Mouse (Mus musculus): Measurements from ENCODE around the gene Glrb.
A peak's percentile ranks its signal among the peaks of the same experiment; 100 is the strongest.

The Glrb gene

DNA sequence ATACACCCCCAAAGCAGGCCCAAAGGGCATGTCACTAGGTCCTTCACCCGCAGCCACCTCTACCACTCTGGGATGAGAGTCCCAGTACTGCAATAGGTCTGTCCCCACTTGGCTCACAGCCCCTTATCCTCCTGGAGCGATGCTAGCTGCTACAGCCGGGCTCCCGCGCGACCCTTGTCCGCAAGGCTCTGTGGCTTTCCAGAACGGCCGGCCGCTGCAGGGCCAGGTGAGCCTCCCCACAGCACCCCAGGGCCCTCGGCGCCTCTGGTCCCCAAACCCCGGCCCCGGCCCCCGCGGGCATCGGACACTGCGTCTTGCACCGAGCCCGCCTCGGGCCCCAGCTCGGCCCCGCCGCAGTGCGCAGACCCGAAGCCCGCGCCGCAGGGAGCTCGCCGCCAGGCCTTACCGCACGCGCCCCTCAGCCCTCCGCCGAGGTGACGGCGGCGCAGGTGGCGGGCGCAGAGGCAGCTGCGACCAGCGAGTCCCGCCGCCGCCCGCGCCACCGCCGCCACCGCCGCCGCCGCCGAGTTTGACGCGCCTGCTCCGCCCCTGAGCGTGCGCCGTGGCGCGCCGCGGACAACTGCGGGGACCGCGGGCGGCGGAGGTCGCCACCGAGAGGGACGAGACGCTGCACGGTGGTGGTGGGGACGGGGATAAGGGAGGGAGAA is at the start of gene Glrb:
Gene Glrb, minus strand, starts transcription at position 550 of the 668 bp plus-strand sequence.
- peak; percentile 80 for DNase-seq (ENCODE audit: low read depth, low spot score)

DNA sequence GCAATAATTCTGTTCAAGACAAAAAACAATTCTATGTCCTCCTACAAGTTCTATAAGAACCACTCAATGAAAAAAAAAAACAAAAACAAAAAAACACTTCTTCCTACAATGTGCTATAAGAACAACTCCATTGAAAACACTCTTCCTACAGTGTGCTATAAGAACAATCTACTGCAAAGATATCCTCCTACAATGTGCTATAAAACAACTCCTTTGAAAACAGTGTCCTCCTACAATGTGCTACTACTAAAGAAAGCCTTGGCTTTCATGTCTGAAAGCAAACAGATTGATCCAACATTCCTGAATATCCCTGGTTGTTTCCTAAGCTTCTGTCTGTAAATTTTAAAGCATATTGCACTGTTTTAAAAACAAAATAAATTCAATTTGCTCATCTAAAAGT is 46.5 kb upstream of the Glrb start:
- peak; percentile 16 for DNase-seq (ENCODE audit: low read depth, low spot score)

DNA sequence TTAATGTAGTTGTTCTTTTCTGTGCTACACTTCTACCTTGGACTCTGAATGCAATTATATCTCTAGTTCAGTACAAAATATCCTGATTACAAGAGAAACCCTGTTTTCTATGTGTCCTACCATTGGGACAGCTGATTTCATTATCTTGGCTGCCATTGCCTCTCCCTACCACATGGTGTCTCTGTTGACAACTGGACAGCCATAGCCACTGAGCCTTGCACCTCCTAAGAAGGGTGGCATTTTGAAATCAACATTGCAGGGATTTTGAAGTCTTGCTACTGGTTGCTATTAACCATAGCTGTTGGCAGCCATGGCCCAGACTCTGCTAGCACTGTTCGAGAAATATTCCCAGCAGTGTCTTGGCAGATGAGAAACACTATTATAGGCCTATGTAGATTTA is 45.1 kb upstream of the Glrb start:
- peak; percentile 82 for DNase-seq (ENCODE audit: low read depth, low spot score)

DNA sequence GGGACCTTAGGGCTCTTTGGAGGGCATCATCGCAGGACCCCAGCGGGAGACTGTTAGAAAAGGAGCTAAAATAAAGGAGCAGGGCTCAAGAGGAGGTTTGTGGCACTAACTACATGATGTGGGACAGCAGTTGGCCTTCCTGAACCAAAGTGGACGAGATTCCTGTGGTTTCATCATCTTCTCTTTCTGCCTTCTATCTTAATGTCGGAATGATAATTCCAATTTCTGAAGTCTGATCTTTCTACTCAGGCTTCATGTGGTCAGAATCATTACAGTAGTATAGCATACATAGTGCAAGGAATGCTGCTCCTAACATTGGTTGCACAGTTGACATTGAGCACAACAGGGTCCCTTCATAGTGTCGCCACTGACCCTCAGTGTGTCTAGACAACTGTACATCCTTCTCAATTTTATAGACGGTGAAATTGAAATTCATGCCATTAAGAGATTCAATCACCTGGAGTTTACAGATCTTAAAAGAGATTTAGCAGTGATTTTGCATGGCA is 372 bp upstream of the Glrb start:
- DNase-seq (ENCODE audit: low read depth, low spot score): no peak

DNA sequence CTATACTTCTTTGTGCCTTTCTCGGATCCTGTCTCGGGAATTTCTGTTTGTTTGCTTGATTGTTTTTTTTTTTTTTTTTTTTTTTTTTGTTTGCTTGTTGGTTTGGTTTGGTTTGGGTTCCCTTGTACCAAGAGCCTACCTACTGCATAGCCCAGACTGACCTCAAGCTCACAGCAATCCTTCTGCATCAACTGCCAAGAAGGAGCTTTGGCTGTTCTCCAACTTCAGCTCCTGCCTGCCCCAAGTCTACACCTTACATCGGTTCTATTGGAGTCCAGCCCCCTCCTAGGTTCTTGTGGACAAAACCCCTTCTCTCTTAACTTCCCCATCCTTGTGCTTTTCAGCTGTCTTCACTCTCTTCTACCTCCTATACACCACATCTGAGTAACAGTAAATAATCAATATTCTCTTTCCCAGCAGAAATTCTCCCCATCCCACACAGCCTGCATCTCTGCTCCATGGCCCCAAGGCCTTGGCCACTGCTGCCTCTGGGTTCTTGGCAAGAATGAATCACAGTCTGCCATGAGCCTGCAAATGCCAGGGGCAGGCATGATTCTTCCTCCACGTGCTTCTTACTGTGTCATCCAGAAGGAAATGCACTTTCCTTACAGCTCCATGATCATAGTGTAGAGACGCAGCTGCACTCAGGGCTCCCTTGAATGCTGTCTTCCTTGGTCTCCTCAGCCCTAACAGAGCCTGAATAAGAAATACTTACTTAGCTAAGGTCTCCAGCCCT is 18.5 kb downstream of the Glrb start:
- peak; percentile 85 for DNase-seq (ENCODE audit: low read depth, low spot score)

DNA sequence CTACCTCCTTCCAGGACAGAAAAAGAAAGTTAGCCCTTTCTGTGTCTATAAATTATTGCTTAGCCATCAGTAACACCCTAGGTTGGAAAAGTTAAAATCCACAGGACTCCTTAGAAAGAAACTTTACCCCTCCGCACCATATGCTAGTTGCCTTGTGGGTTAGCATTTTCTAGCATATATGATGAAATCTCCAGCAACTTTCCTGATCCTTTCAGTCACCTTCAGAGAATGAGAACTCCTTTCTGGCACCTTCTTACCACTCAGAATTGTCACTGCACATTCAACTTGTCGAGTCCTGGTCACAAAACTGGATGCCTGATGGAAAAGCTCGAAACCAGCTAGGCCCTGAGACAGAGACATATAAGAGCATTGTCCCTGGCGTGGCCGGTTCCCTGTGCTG is 19.1 kb downstream of the Glrb start:
- no peak for DNase-seq (ENCODE audit: low read depth, low spot score)

DNA sequence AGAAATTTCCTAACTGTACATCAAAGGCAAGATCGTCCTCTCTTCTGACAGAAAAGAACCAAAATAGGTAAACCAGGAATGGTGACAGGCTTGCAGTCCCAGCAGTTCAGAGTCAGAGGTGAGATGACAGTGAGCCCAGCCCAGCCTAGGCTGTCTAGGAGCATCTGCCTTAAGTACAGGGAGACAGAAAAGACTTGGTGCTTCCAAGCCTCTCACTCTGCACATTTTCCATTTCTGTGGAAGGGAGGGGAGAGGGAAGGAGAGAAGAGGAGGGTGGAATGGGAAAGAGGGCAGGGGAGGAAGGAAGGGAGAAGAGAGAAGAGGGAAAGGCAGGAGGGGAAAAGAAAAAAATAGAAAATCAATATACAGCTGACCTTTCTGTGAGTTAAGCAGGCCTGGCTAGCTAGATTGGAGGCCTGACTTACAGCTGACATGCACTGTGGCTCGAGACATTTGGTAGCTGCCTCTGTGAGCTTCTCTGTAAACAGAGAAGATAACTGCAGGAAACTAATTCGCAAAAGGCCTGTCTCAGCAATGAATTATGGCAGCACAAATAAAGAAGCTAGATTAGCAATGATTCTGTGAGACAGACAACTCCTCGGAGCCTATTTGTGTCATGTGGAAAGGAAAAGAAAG is 20.3 kb downstream of the Glrb start:
- no peak for DNase-seq (ENCODE audit: low read depth, low spot score)

DNA sequence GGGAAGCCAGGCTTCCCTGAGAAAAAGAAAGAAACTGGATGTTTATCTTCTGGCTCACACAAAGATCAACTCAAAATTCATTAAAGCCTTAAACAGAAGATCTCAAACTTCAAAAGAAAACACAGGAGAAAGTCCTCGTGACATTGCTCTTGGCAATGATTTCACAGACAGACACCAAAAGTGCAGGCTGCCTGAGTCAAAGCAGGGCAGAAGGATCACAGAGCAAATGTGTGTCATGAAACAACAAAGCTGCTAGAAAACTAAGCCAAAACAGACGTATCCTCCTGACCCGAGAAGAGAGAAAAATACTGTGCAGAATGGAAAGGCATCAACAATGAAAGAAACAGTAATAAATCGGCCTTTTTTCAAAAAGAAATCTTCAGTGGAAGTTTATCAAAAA is 22.4 kb downstream of the Glrb start:
- peak; percentile 68 for DNase-seq (ENCODE audit: low read depth, low spot score)

DNA sequence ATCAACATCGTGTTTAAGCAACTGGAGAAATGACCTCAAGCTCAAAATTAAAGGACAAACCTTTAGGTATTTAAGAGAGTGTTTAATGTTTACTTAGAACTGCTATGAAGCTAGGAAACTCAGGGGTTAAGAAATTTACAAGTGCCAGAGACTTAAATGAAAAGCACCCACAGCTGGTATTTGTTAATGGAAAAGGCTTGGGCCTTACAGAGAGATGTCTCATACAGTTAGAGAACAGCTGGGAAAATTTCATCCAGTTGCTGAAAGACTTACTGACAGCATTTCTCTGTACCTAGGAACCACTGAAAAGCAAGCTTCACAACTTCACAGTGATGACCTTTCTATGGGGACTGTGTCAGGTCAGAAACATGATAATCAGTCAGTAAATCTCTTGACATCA is 28.3 kb downstream of the Glrb start:
- DNase-seq (ENCODE audit: low read depth, low spot score): no peak

DNA sequence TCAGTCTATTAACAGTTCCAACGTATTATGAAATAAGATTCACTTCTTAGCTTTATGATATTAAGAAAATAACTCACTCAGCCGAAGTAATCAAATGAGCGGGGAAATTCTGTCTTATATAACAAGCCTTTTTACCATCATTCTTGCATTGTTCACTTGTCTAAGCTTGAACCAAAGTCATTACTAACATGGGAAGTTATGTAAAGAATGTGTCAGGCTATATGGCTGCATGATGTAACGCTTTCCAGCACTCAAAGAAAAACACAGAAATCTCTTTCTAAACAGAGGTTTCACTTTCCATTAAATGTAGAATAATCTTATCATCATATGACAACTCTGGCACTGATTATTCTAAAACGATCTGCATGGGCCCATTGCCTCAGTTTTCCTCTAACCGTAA is 29.9 kb downstream of the Glrb start:
- DNase-seq (ENCODE audit: low read depth, low spot score): no peak

DNA sequence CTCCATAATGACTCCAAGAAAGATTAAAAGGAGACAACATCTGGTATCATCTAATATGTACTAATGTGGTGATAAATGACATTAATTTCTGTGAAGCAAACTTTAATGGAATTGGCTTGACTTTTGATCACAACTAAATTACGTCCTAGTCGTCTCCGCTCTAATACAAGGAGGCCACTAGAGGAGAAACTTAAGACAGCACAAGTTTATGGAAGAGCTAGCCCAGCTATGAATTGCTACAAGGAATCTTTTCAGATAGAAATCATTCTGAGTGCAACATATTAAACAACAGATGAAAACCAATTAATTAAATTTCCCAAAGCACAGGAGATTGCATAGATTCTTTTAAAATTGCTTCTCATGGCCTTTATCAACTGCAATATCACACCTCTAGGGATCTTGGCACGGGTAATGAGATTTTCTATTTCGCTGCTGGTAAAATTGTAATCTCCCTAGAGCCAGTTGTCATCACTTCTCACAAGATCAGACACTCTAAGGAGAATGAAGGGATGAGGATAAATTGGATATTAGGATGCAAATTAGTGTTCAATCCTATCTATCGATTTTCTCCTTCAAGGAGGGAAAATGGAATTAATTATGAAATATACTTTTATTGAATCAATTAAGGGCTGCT is 32.7 kb downstream of the Glrb start:
- no peak for DNase-seq (ENCODE audit: low read depth, low spot score)

DNA sequence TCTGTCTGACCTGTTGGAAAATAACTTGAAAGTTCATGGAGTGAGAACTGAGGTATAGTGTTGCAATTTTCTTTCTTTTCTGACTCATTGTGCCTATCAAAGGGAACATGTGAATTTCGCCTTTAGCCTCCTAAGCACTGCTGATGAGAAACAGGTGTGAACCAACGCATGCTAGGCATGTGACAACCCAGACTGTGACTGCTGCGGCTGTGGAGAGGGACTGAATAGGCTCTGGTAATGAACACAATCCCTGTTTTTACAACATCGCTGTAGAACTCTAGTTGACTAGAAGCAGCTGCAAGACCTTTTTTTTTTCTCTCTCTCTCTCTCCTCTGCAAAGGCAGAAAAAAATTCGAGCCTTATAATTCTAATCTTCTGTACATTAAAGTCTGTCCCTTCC is 34.9 kb downstream of the Glrb start:
- peak; percentile 64 for DNase-seq (ENCODE audit: low read depth, low spot score)

DNA sequence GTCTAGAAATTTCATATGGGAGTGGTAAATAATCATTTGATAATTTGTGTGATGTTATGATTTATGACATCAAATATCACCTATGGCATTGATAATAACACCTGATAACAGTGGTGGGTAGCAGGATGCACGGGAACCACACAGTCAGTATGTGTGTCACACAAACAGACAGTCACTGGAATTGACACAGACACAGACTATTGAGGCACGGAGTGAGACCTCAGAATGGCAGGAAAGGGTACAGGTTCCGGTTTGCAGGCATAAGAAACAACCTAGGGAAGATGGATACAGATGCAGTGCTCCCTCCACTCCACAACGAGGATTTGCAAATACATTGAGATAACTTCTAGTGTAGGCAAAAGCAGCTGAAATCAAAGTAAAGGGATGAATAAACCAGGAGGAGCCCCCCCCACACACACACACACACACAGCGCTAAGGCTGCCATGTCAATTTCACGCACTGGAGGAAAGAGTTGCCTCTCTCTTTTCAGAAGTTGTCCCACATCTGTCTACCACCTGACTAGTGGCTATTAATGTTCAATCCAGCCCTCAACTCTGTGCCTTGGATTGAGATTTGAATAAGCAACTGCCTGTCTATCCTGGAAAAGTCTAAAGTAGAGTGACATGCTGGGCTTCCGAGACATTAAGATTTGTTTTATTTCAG is 38.6 kb downstream of the Glrb start:
- no peak for DNase-seq (ENCODE audit: low read depth, low spot score)

DNA sequence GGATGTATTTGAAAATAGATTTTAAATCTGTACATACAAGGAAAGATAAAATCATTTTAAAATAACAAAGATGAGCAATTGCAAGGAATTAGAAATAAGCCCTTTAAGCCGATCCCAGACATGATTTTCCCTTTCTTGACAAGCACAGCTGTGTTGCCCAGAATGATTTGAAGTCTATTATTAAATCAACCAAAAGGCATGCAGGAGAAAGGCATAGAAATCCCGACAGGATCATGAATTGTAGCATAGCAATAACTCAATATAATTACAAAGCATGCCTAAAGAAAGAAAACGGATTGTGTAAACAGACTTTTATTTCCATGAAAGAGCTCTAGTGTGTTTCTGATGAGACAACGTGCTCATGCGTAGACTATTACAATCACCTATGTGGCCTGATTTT is 39.4 kb downstream of the Glrb start:
- DNase-seq (ENCODE audit: low read depth, low spot score): peak; percentile 35

DNA sequence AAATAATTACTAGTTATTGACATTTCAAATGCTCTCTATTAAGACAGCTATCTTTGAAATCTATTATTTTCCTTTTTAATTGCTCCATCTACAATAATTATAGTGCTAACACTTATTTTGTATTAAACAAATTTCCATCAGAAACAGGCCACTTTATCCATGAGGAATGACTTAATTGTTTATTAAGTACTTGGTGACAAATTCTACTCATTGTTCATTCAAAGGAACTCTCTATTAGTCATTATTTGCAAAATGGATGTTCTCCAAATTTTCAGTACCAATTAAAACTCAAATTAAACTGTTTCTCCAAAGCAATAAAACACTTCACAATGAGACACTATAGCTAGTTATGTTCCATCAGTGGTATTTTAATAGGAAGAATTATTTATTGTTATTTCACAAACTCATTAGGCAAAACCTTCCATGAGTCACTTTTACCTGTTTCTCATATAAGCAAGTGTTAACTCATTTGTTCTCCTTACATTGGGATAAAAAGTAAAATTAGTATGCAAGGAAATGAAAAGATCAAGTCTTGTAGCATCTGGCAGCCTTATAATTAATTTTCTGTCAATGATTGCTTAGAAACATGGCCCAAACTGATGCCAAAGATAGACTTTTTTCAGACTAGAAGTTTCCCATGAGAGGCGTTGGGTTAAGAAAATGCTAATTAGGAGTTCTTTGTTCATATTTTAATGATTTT is 41.8 kb downstream of the Glrb start:
- DNase-seq (ENCODE audit: low read depth, low spot score): no peak

DNA sequence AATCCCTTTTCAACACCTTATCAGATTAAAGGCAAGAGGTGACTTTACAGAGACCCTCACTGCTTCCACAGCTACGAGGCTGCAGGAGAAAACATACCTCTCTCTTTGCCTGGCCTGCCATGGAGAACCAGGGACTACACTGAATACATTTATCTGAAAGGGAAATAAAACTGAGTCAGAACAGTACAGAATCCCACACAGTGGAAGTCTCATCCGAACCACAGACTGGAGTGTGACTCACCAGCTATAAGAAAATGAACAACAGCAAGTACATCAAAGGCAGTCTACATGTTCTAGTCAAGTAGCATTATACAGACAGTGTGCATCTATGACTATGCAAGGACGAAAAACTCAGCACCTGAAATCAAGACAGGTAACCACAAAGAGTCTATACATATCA is 46.1 kb downstream of the Glrb start:
- peak; percentile 83 for DNase-seq (ENCODE audit: low read depth, low spot score)

DNA sequence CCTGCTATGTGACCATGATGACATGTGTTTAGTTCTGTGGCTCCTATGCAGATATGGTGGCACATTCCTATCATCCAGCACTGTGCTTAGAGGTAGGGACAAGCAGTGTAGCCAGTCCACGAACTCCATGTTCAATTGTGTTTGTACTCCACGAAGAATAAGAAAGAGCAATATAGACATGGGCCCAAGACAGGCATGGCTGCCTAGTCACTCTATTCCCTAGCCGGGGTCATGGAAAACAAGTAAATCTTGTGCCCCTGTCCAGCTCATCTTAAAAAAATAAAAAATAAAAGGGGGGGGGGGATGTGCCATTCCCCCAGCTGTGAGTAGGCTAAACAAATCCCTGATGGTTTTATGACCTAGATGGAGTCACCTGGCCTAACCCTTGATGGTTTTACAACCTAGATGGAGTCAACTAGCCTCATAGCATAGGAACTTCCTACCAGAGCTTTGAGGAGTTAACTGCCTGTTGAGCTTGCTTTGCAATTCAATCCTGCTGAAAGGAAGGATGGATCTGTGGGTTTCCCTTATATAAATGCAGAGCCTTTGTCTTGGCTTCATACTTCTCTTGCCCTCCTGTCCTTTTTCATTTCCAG is 60.5 kb downstream of the Glrb start:
- DNase-seq (ENCODE audit: low read depth, low spot score): no peak

DNA sequence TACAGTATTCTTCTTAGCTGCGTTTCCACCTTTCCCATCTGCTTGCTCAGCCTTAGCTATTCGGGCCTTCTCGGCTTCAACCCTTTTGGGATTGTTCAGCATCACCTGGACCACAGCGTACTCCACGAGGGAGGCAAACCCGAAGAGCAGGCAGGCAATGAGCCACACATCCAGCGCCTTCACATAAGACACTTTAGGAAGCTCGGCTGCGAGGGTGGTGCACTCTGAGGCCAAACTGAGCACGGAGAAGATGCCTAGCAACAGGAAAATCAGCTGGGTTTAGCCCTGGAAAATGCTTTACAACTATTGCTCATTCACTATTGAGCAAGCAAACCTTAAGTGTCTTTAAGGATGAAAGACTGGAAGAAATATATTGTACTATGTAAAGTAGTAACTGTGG is 62.5 kb downstream of the Glrb start:
- peak; percentile 54 for DNase-seq (ENCODE audit: low read depth, low spot score)

DNA sequence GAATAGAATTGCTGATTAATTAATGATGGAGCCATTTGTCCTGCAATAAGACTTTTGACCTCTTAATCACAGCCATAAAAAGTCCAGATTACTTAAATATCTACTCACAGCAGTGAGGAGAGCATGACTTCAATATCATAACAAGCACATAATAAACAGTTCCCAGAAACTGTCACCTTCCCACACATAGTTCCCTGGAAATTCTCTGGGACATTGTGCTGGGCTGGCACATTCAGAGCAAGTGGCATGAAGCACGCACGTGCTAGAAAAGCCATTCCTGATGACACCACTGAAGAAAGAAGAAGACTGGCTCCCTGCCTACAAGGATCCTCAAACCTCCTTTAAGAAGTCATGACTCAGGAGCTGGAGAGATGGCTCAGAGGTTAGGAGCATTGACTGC is 67.8 kb downstream of the Glrb start:
- DNase-seq (ENCODE audit: low read depth, low spot score): peak; percentile 54

DNA sequence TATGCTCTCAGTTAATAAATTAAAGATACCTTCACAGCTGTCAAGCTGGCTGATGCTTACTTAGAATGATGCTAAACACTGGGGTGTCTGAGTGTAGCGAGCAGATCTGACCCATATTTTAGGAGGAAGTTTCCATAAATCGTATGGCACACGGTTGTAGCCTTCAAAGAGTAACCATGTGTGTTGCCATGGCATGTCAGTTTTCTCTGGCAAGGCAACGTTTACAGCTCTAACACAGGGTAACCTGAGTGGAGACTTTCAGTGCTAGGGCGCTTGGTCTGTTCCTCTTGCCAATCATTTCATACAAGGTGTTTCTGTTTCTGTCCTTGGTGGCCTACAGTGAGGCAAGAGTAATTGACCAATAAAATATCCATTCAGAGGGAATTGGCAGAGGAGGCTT is 73.6 kb downstream of the Glrb start:
- DNase-seq (ENCODE audit: low read depth, low spot score): no peak

DNA sequence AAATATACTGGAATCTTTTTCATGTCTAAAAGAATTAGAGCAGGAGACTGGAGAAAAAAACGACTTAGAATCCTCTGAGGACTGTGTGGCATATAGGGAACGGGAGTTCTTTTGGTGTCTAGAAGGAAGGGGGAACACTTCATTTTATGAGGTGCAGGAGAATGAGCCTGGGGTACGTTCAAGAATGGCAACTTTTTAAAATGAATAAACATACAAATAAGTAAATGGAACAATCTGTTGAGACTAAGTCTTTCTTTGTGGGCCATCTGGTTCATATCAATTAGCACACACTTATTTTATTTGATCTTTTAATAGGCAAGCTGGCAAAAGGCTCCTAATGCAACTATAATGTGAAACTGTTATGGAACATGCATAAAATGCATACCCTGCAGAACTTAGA is 75.9 kb downstream of the Glrb start:
- DNase-seq (ENCODE audit: low read depth, low spot score): no peak
